Mouse (Mus musculus) gastrocnemius, postnatal 10 days (tissue): ENCODE measurements at regions not wholly inside any gene's neighbourhood (a gene's known extent, or its start where the extent isn't known, plus 50 kb on each side); places are given as distances from the start of the nearest gene placed in this dataset.

ENCODE experiments used
- DNase-seq: peaks from one replicate; pipeline ENCODE4 v3.0.0; 2021; ENCODE audit warnings: mixed read lengths

DNA sequence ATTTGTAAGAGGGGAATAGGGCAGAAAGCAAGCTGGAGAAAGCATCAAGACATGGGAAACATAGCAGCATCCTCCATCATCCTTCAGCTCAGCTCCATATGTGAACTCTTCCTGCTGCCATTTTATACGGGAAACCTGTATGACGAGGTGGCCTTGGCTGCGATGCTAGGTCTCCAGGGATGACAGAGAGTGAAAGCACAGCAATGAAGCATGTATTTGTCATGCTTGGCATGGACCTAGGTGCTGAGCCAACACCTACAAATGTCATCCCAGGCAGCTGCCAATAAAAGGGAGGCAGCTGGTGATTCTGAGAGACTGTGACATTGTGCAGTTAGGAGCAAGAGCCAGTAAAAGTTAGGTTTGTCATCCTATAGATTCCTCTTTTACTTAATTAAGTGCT, 51.0 kb upstream of the Akirin2 start:
- no peak for DNase-seq
